Mouse (Mus musculus) neural tube, embryonic 10.5 days (tissue): ENCODE data around the gene Ccdc84.
"Not testable (repeated sequence)": the region's sequence is repeated elsewhere in the genome, so short reads cannot be mapped to it uniquely, and the experiment has no call there.

ENCODE experiments used
- DNase-seq: peaks from one replicate; pipeline ENCODE4 v3.0.0-alpha.2; 2017; ENCODE audit warnings: low spot score; ENCODE audit errors: extremely low spot score

Gene Ccdc84

GRCm38 (mm10) chr9:44361931-44362330 is 56.4 kb downstream of the Ccdc84 start:
- not testable (repeated sequence) for DNase-seq

- DNase-seq = peak; percentile 98
Observed at GRCm38 (mm10) chr9:44361190-44361917, 57.0 kb downstream of the Ccdc84 start, which contains the start of gene Vps11. Gene Vps11 (minus strand): TSS chr9:44361670.
